Mouse (Mus musculus) stomach, embryonic 16.5 days (tissue): ENCODE data around the gene Zfp664. TPM values are rescaled to one million over a fixed set of nuclear protein-coding genes. Genes with fewer than 3 reads are reported as not detected.
A peak's percentile ranks its signal among the peaks of the same experiment; 100 is the strongest.

ENCODE experiments used
- ATAC-seq: fragments of 200-750 bp; cut with Nextera tagmentation; 2 replicates; pipeline ENCODE4 v1.8.0; 2017; ENCODE audit warnings: moderate number of reproducible peaks, moderate TSS enrichment; ENCODE audit not compliant: insufficient read depth, low FRiP score
- H3K27ac ChIP-seq: fragments of 300-500 bp; sonication (generic); 2 replicates; pipeline ENCODE4 v1.5.1; 2014; ENCODE audit warnings: low read length
- H3K27me3 ChIP-seq: fragments of 300-500 bp; sonication (generic); 2 replicates; pipeline ENCODE4 v1.6.1; 2014; ENCODE audit warnings: low read length, control low read depth, mixed read lengths; ENCODE audit not compliant: control insufficient read depth, insufficient read depth
- H3K36me3 ChIP-seq: fragments of 300-500 bp; sonication (generic); 2 replicates; pipeline ENCODE4 v1.6.1; 2014; ENCODE audit warnings: low read length; ENCODE audit not compliant: control insufficient read depth, insufficient read depth
- H3K4me1 ChIP-seq: fragments of 300-500 bp; sonication (generic); 2 replicates; pipeline ENCODE4 v1.6.1; 2014; ENCODE audit warnings: low read length, control low read depth, mixed read lengths; ENCODE audit not compliant: control insufficient read depth, insufficient read depth
- H3K4me2 ChIP-seq: fragments of 300-500 bp; sonication (generic); 2 replicates; pipeline ENCODE4 v1.6.1; 2014; ENCODE audit warnings: low read depth, low read length, mixed read lengths
- H3K4me3 ChIP-seq: fragments of 300-500 bp; sonication (generic); replicated peaks from 2 replicates; pipeline ENCODE4 v1.5.1; 2014; ENCODE audit warnings: mild to moderate bottlenecking, low read length
- H3K9ac ChIP-seq: fragments of 300-500 bp; sonication (generic); 2 replicates; pipeline ENCODE4 v1.6.1; 2014; ENCODE audit warnings: low read length
- H3K9me3 ChIP-seq: fragments of 300-500 bp; sonication (generic); replicated peaks from 2 replicates; pipeline ENCODE4 v1.6.1; 2016; ENCODE audit warnings: low read length, control low read depth; ENCODE audit not compliant: control insufficient read depth
- WGBS: fragments of 180-500 bp; shearing (Covaris S2); extraction: QIAGEN DNeasy Blood & Tissue Kit; methylation state at CpG from one replicate; pipeline ENCODE4 v1.1.7; 2014; 5-methylcytosine and 5-hydroxymethylcytosine counted together
- polyA plus RNA-seq: library from polyadenylated mRNA; unstranded; fragments of >200 nt; fragmentation: Nextera tagmentation; extraction: Ambion mirVana; gene quantifications from 2 replicates; pipeline ENCODE4 v1.2.1, GENCODE M21; 2015

The Zfp664 gene
- polyA plus RNA-seq, 1 experiment from 2014 or later, result 43.6 TPM

- 12% methylated on average over 5 of the region's 5 CpGs for WGBS
- Histone ChIP-seq H3K9me3 (no peaks in the 10 kb centered on the region), H3K27ac (no peak overlapping the region), H3K4me2 (no peak overlapping the region), H3K36me3 (no peaks in the 10 kb centered on the region), H3K4me1 (no peaks in the 10 kb centered on the region), H3K4me3 (no peak overlapping the region), H3K27me3 (no peaks in the 10 kb centered on the region), H3K9ac (no peak overlapping the region)
- ATAC-seq, result peak; percentile 80; the same call in 1 of the 2 replicates
These were observed 46.4 kb downstream of the Zfp664 start for GRCm38 (mm10) chr5:124908860-124909259.

- no peaks in the 10 kb centered on the region for H3K4me1 ChIP-seq
- WGBS, result 54% methylated on average over 7 of the region's 7 CpGs
- H3K4me3 ChIP-seq, result no peak overlapping the region
- no peak overlapping the region for H3K9ac ChIP-seq
- no peak overlapping the region for H3K27ac ChIP-seq
- no peak for ATAC-seq
- H3K9me3 ChIP-seq, result no peaks in the 10 kb centered on the region
- no peak overlapping the region for H3K4me2 ChIP-seq
- no peaks in the 10 kb centered on the region for H3K36me3 ChIP-seq
- no peaks in the 10 kb centered on the region for H3K27me3 ChIP-seq
These were observed 49.8 kb downstream of the Zfp664 start for GRCm38 (mm10) chr5:124912276-124912675.

- no peaks in the 10 kb centered on the region for H3K27me3 ChIP-seq
- H3K4me3 ChIP-seq, result no peak overlapping the region
- H3K4me2 ChIP-seq, result no peak overlapping the region
- no peak overlapping the region for H3K9ac ChIP-seq
- no peaks in the 10 kb centered on the region for H3K36me3 ChIP-seq
- ATAC-seq, result no peak
- WGBS, result 47% methylated on average over 20 of the region's 20 CpGs
- no peaks in the 10 kb centered on the region for H3K4me1 ChIP-seq
- no peak overlapping the region for H3K27ac ChIP-seq
- H3K9me3 ChIP-seq, result no peaks in the 10 kb centered on the region
These were observed 50.7 kb downstream of the Zfp664 start for GRCm38 (mm10) chr5:124912946-124913933.

- H3K36me3 ChIP-seq, result no peaks in the 10 kb centered on the region
- 65% methylated on average over 3 of the region's 3 CpGs for WGBS
- ATAC-seq, result no peak
These were observed 57.3 kb downstream of the Zfp664 start for GRCm38 (mm10) chr5:124919798-124920197.

GRCm38 (mm10) chr5:124921410-124921809 lies 58.9 kb downstream of the Zfp664 start:
- no peak overlapping the region for H3K27ac ChIP-seq
- peaks cover 12% of the 10 kb centered on the region for H3K4me1 ChIP-seq
- H3K36me3 ChIP-seq, result no peaks in the 10 kb centered on the region
- ATAC-seq, result no peak
- no peaks in the 10 kb centered on the region for H3K27me3 ChIP-seq
- no peak overlapping the region for H3K9ac ChIP-seq
- peaks cover 3% of the 10 kb centered on the region; the same call in 1 of the 2 replicates for H3K9me3 ChIP-seq
- no peak overlapping the region for H3K4me3 ChIP-seq
- no peak overlapping the region for H3K4me2 ChIP-seq

More at GRCm38 (mm10) chr5:124919798-124920197, 57.3 kb downstream of the Zfp664 start:
- Histone ChIP-seq H3K4me2 (no peak overlapping the region), H3K4me1 (peaks cover 12% of the 10 kb centered on the region), H3K27me3 (no peaks in the 10 kb centered on the region), H3K9me3 (peaks cover 3% of the 10 kb centered on the region; the same call in 1 of the 2 replicates), H3K9ac (no peak overlapping the region), H3K27ac (no peak overlapping the region), H3K4me3 (no peak overlapping the region)

GRCm38 (mm10) chr5:124922356-124923352 lies 60.2 kb downstream of the Zfp664 start:
- no peak overlapping the region for H3K4me3 ChIP-seq
- H3K9me3 ChIP-seq, result peaks cover 3% of the 10 kb centered on the region; the same call in 1 of the 2 replicates
- H3K4me2 ChIP-seq, result peak overlapping the region; percentile 13; the same call in 1 of the 2 replicates
- no peaks in the 10 kb centered on the region for H3K27me3 ChIP-seq
- peak; percentile 65 for ATAC-seq
- H3K27ac ChIP-seq, result peak overlapping the region; percentile 43; the same call in 1 of the 2 replicates
- WGBS, result 21% methylated on average over 18 of the region's 18 CpGs
- H3K9ac ChIP-seq, result no peak overlapping the region
- H3K4me1 ChIP-seq, result peaks cover 12% of the 10 kb centered on the region
- no peaks in the 10 kb centered on the region for H3K36me3 ChIP-seq

- H3K4me2 ChIP-seq, result no peak overlapping the region
- H3K27ac ChIP-seq, result no peak overlapping the region
- no peak overlapping the region for H3K9ac ChIP-seq
- no peaks in the 10 kb centered on the region for H3K4me1 ChIP-seq
- no peaks in the 10 kb centered on the region for H3K9me3 ChIP-seq
- 70% methylated on average over 9 of the region's 9 CpGs for WGBS
- H3K4me3 ChIP-seq, result no peak overlapping the region
- H3K27me3 ChIP-seq, result no peaks in the 10 kb centered on the region
- H3K36me3 ChIP-seq, result no peaks in the 10 kb centered on the region
- no peak for ATAC-seq
These were observed 67.0 kb downstream of the Zfp664 start for GRCm38 (mm10) chr5:124929425-124930054.

- Histone ChIP-seq H3K4me3 (no peak overlapping the region), H3K27me3 (no peaks in the 10 kb centered on the region), H3K4me2 (no peak overlapping the region), H3K36me3 (no peaks in the 10 kb centered on the region), H3K27ac (no peak overlapping the region), H3K4me1 (no peaks in the 10 kb centered on the region), H3K9ac (no peak overlapping the region), H3K9me3 (no peaks in the 10 kb centered on the region)
- no peak for ATAC-seq
- WGBS, result 36% methylated on average over 5 of the region's 5 CpGs
These were observed 67.6 kb downstream of the Zfp664 start for GRCm38 (mm10) chr5:124930055-124930439.
